22 mouse cellular contexts compared by ENCODE assay signal in the genomic region with DNA sequence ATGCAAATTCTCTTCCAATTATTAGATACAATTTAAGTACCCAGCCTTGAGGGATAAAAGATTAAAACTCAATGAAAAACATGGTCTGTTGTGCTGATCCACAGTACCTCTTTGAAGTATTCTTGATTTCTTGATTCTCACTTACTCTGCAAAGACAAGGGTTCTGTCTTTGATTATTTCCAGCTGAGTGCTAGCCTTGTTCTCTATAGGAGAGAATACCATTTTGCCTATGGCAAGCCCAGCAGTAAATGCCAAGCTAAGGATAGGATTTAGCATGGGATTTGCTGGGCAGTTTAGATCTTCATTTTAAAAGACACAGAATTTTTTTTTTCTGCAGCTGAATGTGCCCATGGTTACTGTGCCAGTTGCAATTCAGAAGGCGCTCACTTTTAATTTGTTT.
DNase-seq lines count a peak whose midpoint lies in the region; ATAC-seq lines count a peak whose summit lies in the region.
"Had no signal": no experiment of that assay in that cellular context is flagged by ENCODE, and none has a peak within 500 bp of the region (broad histone marks: within the 10 kb centered on the region; RNA-seq: fewer than 3 reads in every experiment).

No protein-coding gene starts in this region.

- DNase-seq in forebrain, embryonic 10.5 days (ENCODE audit: extremely low spot score, low spot score), result no peak
- DNase-seq in lung, postnatal 14 days, result no peak
- DNase-seq in heart, adult 11 months, result no peak
- DNase-seq: adrenal gland, postnatal 36 days; cerebellum, adult 11-12 months; cerebellum, postnatal 25 days; gastrocnemius, postnatal 10 days; kidney, adult 9 months; kidney, postnatal 14 days; layer of hippocampus, postnatal 36 days; thymus, adult 18-20 months; thymus, postnatal 4 days had no signal

- whole genome bisulfite sequencing in forebrain, embryonic 12.5 days, result 41% methylated on average over 1 of the region's 1 CpGs
- WGBS in forebrain, embryonic 10.5 days, result 60% methylated on average over 1 of the region's 1 CpGs
- WGBS in forebrain, embryonic 13.5 days, result 39% methylated on average over 1 of the region's 1 CpGs
- 63% methylated on average over 1 of the region's 1 CpGs for whole genome bisulfite sequencing in midbrain, embryonic 13.5 days

- H3K4me1 ChIP-seq in forebrain, embryonic 12.5 days, result peaks cover 4% of the 10 kb centered on the region; the same call in 1 of the 2 replicates
- H3K4me1 ChIP-seq in forebrain, embryonic 10.5 days, result peaks cover 18% of the 10 kb centered on the region
- peaks cover 12% of the 10 kb centered on the region for H3K4me1 ChIP-seq in forebrain, embryonic 13.5 days
- peaks cover 5% of the 10 kb centered on the region; the same call in 1 of the 2 replicates for H3K4me1 ChIP-seq in midbrain, embryonic 13.5 days (replicated peaks)
- H3K4me1 ChIP-seq: embryonic facial prominence, embryonic 12.5 days had no signal

- H3K27ac ChIP-seq in forebrain, embryonic 12.5 days, result no peak overlapping the region
- H3K27ac ChIP-seq in forebrain, embryonic 10.5 days, result no peak overlapping the region
- no peak overlapping the region for H3K27ac ChIP-seq in forebrain, embryonic 13.5 days
- no peak overlapping the region for H3K27ac ChIP-seq in midbrain, embryonic 13.5 days
- H3K27ac ChIP-seq: embryonic facial prominence, embryonic 12.5 days; hindbrain, postnatal 0 days; macrophage had no signal

- no peaks in the 10 kb centered on the region for H3K27me3 ChIP-seq in forebrain, embryonic 12.5 days
- H3K27me3 ChIP-seq in forebrain, embryonic 10.5 days (ENCODE audit: poor library complexity, severe bottlenecking), result no peaks in the 10 kb centered on the region
- no peaks in the 10 kb centered on the region for H3K27me3 ChIP-seq in forebrain, embryonic 13.5 days
- H3K27me3 ChIP-seq in midbrain, embryonic 13.5 days, result no peaks in the 10 kb centered on the region
- H3K27me3 ChIP-seq: embryonic facial prominence, embryonic 12.5 days had no signal

- peak; percentile 83; the same call in 1 of the 2 replicates for ATAC-seq in forebrain, embryonic 12.5 days (ENCODE audit: low FRiP score)
- peak; percentile 79; the same call in 1 of the 2 replicates for ATAC-seq in forebrain, embryonic 13.5 days
- peak; percentile 30; the same call in 1 of the 2 replicates for ATAC-seq in midbrain, embryonic 13.5 days
- ATAC-seq in erythroblast, adult 5-6 weeks (replicated peaks; ENCODE audit: low FRiP score, poor library complexity, severe bottlenecking), result no peak
- ATAC-seq: CD4-positive, CD25-positive, alpha-beta regulatory T cell, adult 4 months; hindbrain, postnatal 0 days; intestine, embryonic 16.5 days had no signal

- H3K9me3 ChIP-seq in forebrain, embryonic 12.5 days, result no peaks in the 10 kb centered on the region
- H3K9me3 ChIP-seq in forebrain, embryonic 10.5 days, result no peaks in the 10 kb centered on the region
- no peaks in the 10 kb centered on the region for H3K9me3 ChIP-seq in forebrain, embryonic 13.5 days (replicated peaks)
- no peaks in the 10 kb centered on the region for H3K9me3 ChIP-seq in midbrain, embryonic 13.5 days
- H3K9me3 ChIP-seq: embryonic facial prominence, embryonic 12.5 days had no signal

- no peak overlapping the region for H3K4me3 ChIP-seq in forebrain, embryonic 12.5 days (replicated peaks)
- H3K4me3 ChIP-seq in forebrain, embryonic 10.5 days, result no peak overlapping the region
- no peak overlapping the region for H3K4me3 ChIP-seq in forebrain, embryonic 13.5 days
- H3K4me3 ChIP-seq in midbrain, embryonic 13.5 days (replicated peaks), result no peak overlapping the region
- H3K4me3 ChIP-seq: embryonic facial prominence, embryonic 12.5 days had no signal

- no peak overlapping the region for H3K9ac ChIP-seq in forebrain, embryonic 12.5 days
- H3K9ac ChIP-seq in forebrain, embryonic 13.5 days, result no peak overlapping the region
- no peak overlapping the region for H3K9ac ChIP-seq in midbrain, embryonic 13.5 days (replicated peaks)
- H3K9ac ChIP-seq: embryonic facial prominence, embryonic 12.5 days had no signal

- H3K4me2 ChIP-seq in forebrain, embryonic 12.5 days, result no peak overlapping the region
- H3K4me2 ChIP-seq in forebrain, embryonic 13.5 days, result no peak overlapping the region
- H3K4me2 ChIP-seq in midbrain, embryonic 13.5 days (replicated peaks), result no peak overlapping the region
- H3K4me2 ChIP-seq: embryonic facial prominence, embryonic 12.5 days; heart, embryonic 11.5 days had no signal

- no peaks in the 10 kb centered on the region for H3K36me3 ChIP-seq in forebrain, embryonic 12.5 days (replicated peaks)
- no peaks in the 10 kb centered on the region for H3K36me3 ChIP-seq in forebrain, embryonic 10.5 days (replicated peaks)
- H3K36me3 ChIP-seq in forebrain, embryonic 13.5 days (ENCODE audit: poor library complexity, severe bottlenecking), result no peaks in the 10 kb centered on the region
- no peaks in the 10 kb centered on the region for H3K36me3 ChIP-seq in midbrain, embryonic 13.5 days
- H3K36me3 ChIP-seq: embryonic facial prominence, embryonic 12.5 days had no signal
